Mouse (Mus musculus): ENCODE measurements around the gene Catsper4. TPM values are rescaled to one million over a fixed set of nuclear protein-coding genes. Genes with fewer than 3 reads are reported as not detected.
A peak's percentile ranks its signal among the peaks of the same experiment; 100 is the strongest.

Catsper4 gene
- total RNA-seq, 2 experiments from 2014 or later = not detected

- DNase-seq = no peak
Measured at GRCm38 (mm10) chr4:134250930-134251240, 23.7 kb upstream of the Catsper4 start.

GRCm38 (mm10) chr4:134250116-134250929 lies 23.1 kb upstream of the Catsper4 start:
- DNase-seq = peak in 1 of 2 experiments; percentile 24

DNA sequence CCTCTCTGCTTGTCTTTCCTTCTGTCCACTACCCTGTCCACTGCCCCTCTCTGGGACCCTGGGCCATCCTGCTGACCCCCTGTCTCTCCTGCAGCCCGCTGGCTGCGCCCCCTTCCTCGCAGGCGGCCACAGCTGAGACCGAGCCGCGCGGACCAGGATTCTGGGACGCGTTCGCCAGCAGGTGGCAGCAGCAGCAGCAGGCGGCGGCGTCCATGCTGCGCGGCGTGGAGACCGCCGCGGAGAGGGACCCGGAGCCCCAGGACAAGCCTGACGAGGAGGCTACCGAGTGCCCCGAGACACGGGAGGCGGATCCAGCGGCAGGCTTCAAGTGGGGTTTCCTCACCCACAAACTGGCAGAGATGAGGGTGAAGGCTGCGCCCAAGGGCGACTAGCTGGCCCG lies 22.5 kb upstream of the Catsper4 start:
- peak; percentile 68 to 86 for DNase-seq

DNA sequence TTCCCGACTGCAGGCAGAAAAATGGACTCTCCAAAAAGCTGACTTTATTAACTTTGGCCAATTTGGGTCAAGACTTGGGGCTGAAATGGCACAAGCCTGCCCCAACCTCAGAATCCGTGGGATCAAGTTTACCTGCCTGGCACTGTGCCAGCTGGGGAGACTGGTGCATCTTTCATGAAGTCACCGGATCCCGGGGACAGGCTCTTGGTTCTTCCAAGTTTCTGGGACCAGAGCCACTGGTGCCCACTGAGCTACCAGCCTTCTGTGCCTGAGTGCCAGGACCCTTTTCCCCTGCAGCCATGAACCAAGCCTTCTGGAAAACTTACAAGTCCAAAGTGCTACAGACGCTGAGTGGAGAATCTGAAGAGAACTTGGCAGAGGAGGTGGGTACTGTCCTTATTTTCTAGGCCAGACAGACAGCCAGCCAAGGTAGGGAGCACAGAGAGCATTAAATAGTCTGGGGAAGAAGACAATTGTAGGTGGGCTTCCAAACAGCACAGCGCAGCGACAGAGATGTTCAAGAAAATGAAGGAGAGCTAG lies 19.6 kb upstream of the Catsper4 start, which contains the start of gene Gm30191:
TSS of gene Gm30191 (plus strand) at position 217 of the 540 bp plus-strand sequence.
- DNase-seq = no peak

- no peak for DNase-seq
Measured at GRCm38 (mm10) chr4:134246256-134246655, 19.1 kb upstream of the Catsper4 start.

DNA sequence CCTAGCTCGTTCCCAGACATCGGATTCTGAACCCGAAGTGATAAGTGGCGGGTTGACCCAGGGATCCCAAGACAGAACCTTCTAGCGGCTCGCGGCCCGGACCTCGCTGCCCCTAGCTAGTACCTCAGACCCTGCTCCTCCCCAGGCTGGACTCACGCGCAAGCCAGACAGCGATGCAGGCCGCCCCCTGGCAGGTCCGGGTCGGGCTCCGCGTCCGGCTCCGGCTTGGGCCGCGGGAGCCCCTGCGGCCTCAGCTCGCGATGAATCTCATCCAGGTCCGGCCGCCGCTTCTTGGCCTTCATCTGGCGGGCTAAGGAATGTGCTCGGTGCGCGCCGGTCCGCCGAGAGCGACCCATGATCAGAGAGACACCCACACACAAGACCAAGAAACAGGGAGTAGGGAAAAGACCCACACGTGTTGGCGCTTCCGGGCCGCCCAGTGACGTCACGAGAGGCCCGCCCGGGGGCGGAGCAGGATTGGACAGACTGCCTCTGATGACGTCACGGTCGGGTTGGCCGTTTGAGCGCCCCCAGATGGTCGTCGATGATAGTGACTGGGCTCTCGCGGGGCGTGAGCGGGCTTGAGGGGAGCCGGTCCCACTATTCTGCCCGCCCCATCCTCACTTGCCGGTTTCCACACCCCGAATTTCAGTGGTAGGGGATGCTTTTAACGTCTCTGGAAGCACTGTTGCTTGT lies 18.1 kb upstream of the Catsper4 start, which contains the start of gene Zfp593:
TSS of gene Zfp593 (minus strand) at position 445 of the 696 bp plus-strand sequence.
- DNase-seq = peak; percentile 94 to 98

- DNase-seq = no peak
Measured at GRCm38 (mm10) chr4:134243516-134244250, 16.5 kb upstream of the Catsper4 start, which contains the start of gene E130218I03Rik. Gene E130218I03Rik, plus strand, starts transcription at chr4:134243662.

DNA sequence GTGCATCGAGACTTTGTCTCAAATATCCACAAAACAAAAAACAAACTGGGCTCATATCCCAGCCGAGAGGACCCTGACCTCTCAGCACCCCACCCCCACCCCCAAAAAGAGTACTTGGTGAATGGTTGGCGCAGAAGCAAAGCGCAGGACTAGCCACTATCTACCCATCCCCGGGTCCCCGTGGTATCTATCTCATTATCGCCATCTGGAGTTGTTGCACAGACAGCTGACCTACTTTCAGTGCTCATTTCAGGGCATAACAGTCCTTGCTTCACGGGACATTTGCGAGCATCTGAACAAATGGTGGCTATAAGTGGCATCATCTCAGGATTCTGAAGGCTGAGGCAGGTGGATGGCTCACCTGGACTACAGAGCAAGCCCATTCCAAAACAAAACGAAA lies 11.5 kb upstream of the Catsper4 start:
- no peak for DNase-seq

DNA sequence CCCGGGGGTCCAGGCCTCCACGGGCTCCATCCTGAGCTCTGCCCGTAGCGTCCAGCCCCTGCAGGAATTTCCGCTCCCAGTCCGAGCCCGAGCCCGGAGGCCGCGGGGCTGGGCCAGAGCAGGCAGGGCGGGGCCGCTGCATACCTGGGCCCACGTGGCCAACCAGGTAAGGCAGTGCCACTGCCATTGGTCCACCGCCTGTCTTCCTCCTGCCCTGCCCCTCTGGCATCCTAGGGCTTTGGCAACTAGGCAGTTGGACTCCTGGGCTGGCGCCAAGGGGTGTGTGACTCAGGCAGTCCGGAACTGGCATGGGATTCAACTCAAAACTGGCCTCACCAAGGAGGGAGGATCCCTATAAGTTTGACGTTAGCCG lies 11.1 kb upstream of the Catsper4 start, which contains the start of gene Cnksr1:
TSS of gene Cnksr1 (minus strand) at position 121 of the 373 bp plus-strand sequence.
- peak; percentile 81 to 86 for DNase-seq

- peak in 1 of 2 experiments; percentile 28 for DNase-seq
Measured at GRCm38 (mm10) chr4:134237582-134238278, 10.5 kb upstream of the Catsper4 start.

- DNase-seq = peak; percentile 51 to 67
Measured at GRCm38 (mm10) chr4:134234876-134235275, 7.7 kb upstream of the Catsper4 start.

DNA sequence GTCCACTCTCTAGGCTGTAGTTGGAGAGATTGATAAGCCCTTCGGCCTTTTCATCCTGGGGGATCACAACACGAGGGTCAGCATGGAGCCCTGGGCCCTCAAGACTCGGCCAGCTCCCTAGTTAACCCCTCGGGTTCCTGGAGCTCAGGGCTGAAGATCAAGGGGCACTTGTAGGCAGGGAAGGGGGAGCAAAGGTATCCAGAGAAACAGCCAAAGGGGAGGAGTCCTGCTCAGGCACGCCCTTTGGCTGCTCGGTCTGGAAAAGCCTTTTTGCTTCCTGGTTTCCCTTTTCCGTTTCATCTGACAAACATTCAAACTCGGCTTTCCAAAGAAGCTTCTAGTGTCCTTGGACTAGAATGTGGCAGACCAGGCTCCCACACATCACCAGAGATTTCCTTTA lies 3.2 kb upstream of the Catsper4 start:
- no peak for DNase-seq

GRCm38 (mm10) chr4:134222793-134223600 lies 4.2 kb downstream of the Catsper4 start:
- DNase-seq = no peak

DNA sequence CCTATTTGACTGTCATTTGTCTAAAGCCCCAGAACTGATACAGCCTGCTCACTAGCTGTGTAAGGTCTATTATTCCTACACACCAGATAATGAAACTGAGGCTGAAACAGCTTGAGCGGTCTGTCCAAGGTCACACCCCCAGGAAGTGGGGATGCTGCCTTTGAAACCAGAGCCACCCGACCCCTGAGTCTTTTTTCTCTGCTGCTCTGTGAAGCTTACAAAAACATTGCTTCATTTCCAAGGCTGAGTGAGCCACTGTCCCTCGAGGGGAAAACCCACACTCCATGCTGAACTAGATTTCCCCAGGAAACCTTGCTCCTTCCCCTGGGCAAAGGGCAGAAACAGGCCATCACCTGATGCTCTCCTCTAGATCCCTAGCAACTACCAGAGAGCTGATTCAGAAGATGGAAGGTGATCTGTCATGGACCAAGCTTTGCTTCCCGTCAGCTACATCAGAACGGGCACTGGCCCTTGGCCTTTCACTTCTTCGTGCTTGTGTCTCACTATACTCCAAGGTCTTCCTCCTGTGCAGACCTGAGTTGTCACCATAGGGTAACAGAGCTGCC lies 20.6 kb downstream of the Catsper4 start:
- no peak for DNase-seq

GRCm38 (mm10) chr4:134203340-134203896 lies 23.8 kb downstream of the Catsper4 start:
- no peak for DNase-seq

DNA sequence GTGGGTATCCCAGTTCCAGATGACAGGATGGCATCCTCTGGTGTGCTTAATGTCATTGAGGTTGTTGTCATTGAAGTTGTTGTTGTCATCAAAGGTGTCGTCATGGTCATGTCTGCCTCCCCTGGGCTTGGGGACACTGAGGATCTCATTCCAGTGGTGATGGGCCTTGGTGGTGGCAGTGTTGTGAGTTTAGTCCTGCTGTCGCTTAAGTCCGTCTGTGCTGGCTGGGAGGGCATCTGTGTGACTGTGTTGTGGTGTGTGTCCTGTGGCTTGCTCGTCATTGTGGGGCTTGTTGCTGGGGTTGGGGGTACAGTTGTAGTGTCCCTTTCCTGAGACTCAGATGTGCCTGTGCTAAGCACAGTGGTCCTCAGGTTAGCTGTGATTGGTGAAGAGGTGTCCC lies 24.3 kb downstream of the Catsper4 start, which contains the start of gene Gm7534:
TSS of gene Gm7534 (minus strand) at position 101 of the 400 bp plus-strand sequence.
- DNase-seq = no peak

GRCm38 (mm10) chr4:134199371-134199770 lies 27.8 kb downstream of the Catsper4 start:
- DNase-seq = no peak

GRCm38 (mm10) chr4:134186268-134186667 lies 40.9 kb downstream of the Catsper4 start:
- no peak for DNase-seq

GRCm38 (mm10) chr4:134185569-134185968 lies 41.6 kb downstream of the Catsper4 start:
- no peak for DNase-seq

GRCm38 (mm10) chr4:134183711-134184110 lies 43.5 kb downstream of the Catsper4 start:
- no peak for DNase-seq
